Mouse (Mus musculus): ENCODE data around the gene Prodh2. TPM values are rescaled to one million over a fixed set of nuclear protein-coding genes. Genes with fewer than 3 reads are reported as not detected.

The Prodh2 gene
- polyA plus RNA-seq (2017; shearing (Covaris generic)): not detected

GRCm38 (mm10) chr7:30493401-30493931 lies at the start of gene Prodh2:
Gene Prodh2 (plus strand): TSS chr7:30493622.

GRCm38 (mm10) chr7:30444971-30445751 lies 48.3 kb upstream of the Prodh2 start, which contains the start of gene Aplp1:
Gene Aplp1 (minus strand): TSS chr7:30445535.

GRCm38 (mm10) chr7:30457629-30458330 lies 35.6 kb upstream of the Prodh2 start, which contains the start of the genes Kirrel2 and Nphs1:
Gene Kirrel2 (minus strand): TSS chr7:30457690.
Gene Nphs1 (plus strand): TSS chr7:30458315.

DNA sequence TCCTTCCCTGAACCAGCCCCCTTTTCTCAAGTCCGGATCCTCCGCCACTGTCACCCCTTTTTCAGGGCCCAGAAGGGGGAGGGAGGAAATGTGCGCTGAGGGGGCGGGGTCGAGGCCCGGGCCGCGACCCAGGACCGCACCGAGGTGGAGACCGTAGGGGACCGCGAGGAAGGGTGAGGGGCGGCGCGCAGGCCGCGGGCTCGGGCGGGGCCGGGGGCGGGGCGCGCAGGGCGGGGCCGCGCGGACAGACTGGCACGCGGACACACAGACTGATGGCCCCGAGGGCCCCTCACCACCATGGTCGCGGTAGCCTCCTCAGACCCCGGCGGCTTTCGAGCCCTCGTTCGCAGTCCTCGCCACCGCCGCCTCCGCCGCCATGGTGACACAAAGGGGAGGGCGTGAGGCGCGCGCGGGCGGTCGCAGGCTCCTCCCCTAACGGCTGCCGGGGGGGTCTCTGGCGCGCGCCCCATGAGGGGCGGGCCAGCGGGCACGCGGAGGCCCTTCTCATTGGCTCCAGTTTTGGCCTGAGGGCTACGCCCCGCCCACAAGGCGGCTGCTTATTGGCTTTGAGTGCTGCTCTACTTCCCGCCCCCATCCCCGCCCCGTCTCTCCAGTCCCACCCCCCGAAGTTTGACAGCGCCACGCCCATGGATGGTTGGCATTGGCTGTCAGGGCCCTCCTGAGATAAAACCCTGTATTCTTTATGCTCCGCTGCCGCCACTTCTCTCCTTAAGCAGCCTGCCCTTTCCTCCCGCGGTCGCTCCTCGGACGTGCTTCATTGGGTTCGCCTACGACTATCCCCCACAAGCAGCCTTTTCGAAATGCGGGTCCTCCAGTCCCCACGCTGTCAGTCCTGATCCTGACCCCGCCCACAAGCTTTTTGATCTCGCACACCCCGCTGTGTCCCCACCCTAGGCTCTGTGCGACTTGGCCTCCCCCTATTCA lies 41.5 kb downstream of the Prodh2 start, which contains the start of gene Arhgap33:
TSS of gene Arhgap33 (minus strand) at position 428 of the 945 bp plus-strand sequence.

GRCm38 (mm10) chr7:30552102-30553020 lies 58.9 kb downstream of the Prodh2 start, which contains the start of the genes Hspb6 and Proser3:
Gene Hspb6 (plus strand): TSS chr7:30552178.
Gene Proser3 (minus strand): TSS chr7:30552299.

GRCm38 (mm10) chr7:30559443-30559954 lies 66.1 kb downstream of the Prodh2 start, which contains the start of gene Lin37:
Gene Lin37 (minus strand): TSS chr7:30559838.

Other genes starting within 250 kb of the Prodh2 start
- gene Thap8, start 213.5 kb upstream of the Prodh2 start, polyA plus RNA-seq (2017; shearing (Covaris generic)): 0.37 TPM
- gene Wdr62, start 213.2 kb upstream of the Prodh2 start, polyA plus RNA-seq (2017; shearing (Covaris generic)): 5.2 TPM
- 0.41 TPM for gene Clip3, start 201.9 kb upstream of the Prodh2 start, polyA plus RNA-seq (2017; shearing (Covaris generic))
- 86.8 TPM for gene Alkbh6, start 184.9 kb upstream of the Prodh2 start, polyA plus RNA-seq (2017; shearing (Covaris generic))
- gene Syne4, start 178.8 kb upstream of the Prodh2 start, polyA plus RNA-seq (2017; shearing (Covaris generic)): 5.9 TPM
- gene E130208F15Rik, start 171.9 kb upstream of the Prodh2 start, polyA plus RNA-seq (2017; shearing (Covaris generic)): not detected
- 20.6 TPM for gene Sdhaf1, start 169.7 kb upstream of the Prodh2 start, polyA plus RNA-seq (2017; shearing (Covaris generic))
- not detected for gene Lrfn3, start 130.8 kb upstream of the Prodh2 start, polyA plus RNA-seq (2017; shearing (Covaris generic))
- gene Tyrobp, start 79.9 kb upstream of the Prodh2 start, polyA plus RNA-seq (2017; shearing (Covaris generic)): 2.8 TPM
- gene Hcst, start 73.8 kb upstream of the Prodh2 start, polyA plus RNA-seq (2017; shearing (Covaris generic)): 589 TPM
- 853 TPM for gene Nfkbid, start 71.9 kb upstream of the Prodh2 start, polyA plus RNA-seq (2017; shearing (Covaris generic))
- gene Aplp1, start 48.1 kb upstream of the Prodh2 start, polyA plus RNA-seq (2017; shearing (Covaris generic)): 34.3 TPM
- gene Kirrel2, start 35.9 kb upstream of the Prodh2 start, polyA plus RNA-seq (2017; shearing (Covaris generic)): 0.25 TPM
- gene Nphs1, start 35.3 kb upstream of the Prodh2 start, polyA plus RNA-seq (2017; shearing (Covaris generic)): not detected
- gene Arhgap33, start 41.4 kb downstream of the Prodh2 start, polyA plus RNA-seq (2017; shearing (Covaris generic)): 1.0 TPM
- gene Hspb6, start 58.6 kb downstream of the Prodh2 start, polyA plus RNA-seq (2017; shearing (Covaris generic)): 3.3 TPM
- 3.3 TPM for gene Proser3, start 58.7 kb downstream of the Prodh2 start, polyA plus RNA-seq (2017; shearing (Covaris generic))
- 48.0 TPM for gene Lin37, start 66.2 kb downstream of the Prodh2 start, polyA plus RNA-seq (2017; shearing (Covaris generic))
- 84.8 TPM for gene U2af1l4, start 69.7 kb downstream of the Prodh2 start, polyA plus RNA-seq (2017; shearing (Covaris generic))
- gene Gm49396, start 69.7 kb downstream of the Prodh2 start, polyA plus RNA-seq (2017; shearing (Covaris generic)): 57.8 TPM
- gene Psenen, start 70.0 kb downstream of the Prodh2 start, polyA plus RNA-seq (2017; shearing (Covaris generic)): 137 TPM
- 59.7 TPM for gene Igflr1, start 71.8 kb downstream of the Prodh2 start, polyA plus RNA-seq (2017; shearing (Covaris generic))
- 14.0 TPM for gene Kmt2b, start 95.1 kb downstream of the Prodh2 start, polyA plus RNA-seq (2017; shearing (Covaris generic))
- 12.8 TPM for gene Zbtb32, start 105.3 kb downstream of the Prodh2 start, polyA plus RNA-seq (2017; shearing (Covaris generic))
- 0.79 TPM for gene Upk1a, start 119.2 kb downstream of the Prodh2 start, polyA plus RNA-seq (2017; shearing (Covaris generic))
- 388 TPM for gene Cox6b1, start 132.5 kb downstream of the Prodh2 start, polyA plus RNA-seq (2017; shearing (Covaris generic))
- gene Etv2, start 142.2 kb downstream of the Prodh2 start, polyA plus RNA-seq (2017; shearing (Covaris generic)): not detected
- gene Rbm42, start 156.7 kb downstream of the Prodh2 start, polyA plus RNA-seq (2017; shearing (Covaris generic)): 194 TPM
- gene Haus5, start 171.4 kb downstream of the Prodh2 start, polyA plus RNA-seq (2017; shearing (Covaris generic)): 36.3 TPM
- gene Pmis2, start 178.0 kb downstream of the Prodh2 start, polyA plus RNA-seq (2017; shearing (Covaris generic)): 0.56 TPM
- gene 2200002J24Rik, start 205.3 kb downstream of the Prodh2 start, polyA plus RNA-seq (2017; shearing (Covaris generic)): not detected
- gene Atp4a, start 218.6 kb downstream of the Prodh2 start, polyA plus RNA-seq (2017; shearing (Covaris generic)): not detected
- gene Tmem147, start 235.9 kb downstream of the Prodh2 start, polyA plus RNA-seq (2017; shearing (Covaris generic)): 51.5 TPM